Mouse (Mus musculus): Measurements from ENCODE around the gene Ablim2.

DNA sequence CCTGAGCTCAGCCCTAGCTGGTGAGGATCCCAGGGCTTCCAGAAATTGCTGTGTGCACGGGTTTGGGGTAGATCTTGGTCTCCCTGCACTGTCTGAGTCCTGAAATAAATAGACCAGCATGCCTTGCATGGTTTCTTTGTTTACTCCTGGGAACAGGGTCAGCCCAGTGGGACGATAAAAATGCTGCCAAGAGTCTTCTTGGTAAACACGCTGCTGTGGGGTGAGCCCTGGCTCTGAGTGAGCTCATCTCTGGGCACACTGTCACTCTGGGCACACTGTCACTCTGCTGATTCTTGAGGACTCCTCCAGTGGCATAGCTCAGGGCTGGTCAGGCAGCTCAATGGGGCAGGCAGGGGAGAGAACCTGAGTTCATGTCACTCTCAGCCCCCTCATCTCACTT is 98.6 kb downstream of the Ablim2 start:
- no peak for TF ChIP-seq POLR2A (IDR thresholded peaks at IDR 0.05; ENCODE audit: insufficient read depth, low read depth, low read length)
- no peak for TF ChIP-seq CTCF (IDR thresholded peaks at IDR 0.05; ENCODE audit: insufficient read depth, low read depth, low read length)
